Mouse (Mus musculus): ENCODE measurements at regions not wholly inside any gene's neighbourhood (a gene's known extent, or its start where the extent isn't known, plus 50 kb on each side); places are given as distances from the start of the nearest gene placed in this dataset.

- H3K36me3 ChIP-seq (ENCODE audit: control insufficient read depth, insufficient read depth, low read length), result no peaks in the 10 kb centered on the region
- H3K4me3 ChIP-seq (ENCODE audit: low read depth, low read length), result no peak overlapping the region
- no peaks in the 10 kb centered on the region for H3K9me3 ChIP-seq (replicated peaks; ENCODE audit: control insufficient read depth, low read length)
- no peak overlapping the region for H3K27ac ChIP-seq (ENCODE audit: low read depth, low read length)
- no peak overlapping the region for H3K4me2 ChIP-seq (ENCODE audit: low read length)
- H3K27me3 ChIP-seq (replicated peaks; ENCODE audit: control insufficient read depth, insufficient read depth, low read length), result no peaks in the 10 kb centered on the region
- ATAC-seq (no peak), DNase-seq (ENCODE audit: low spot score) (no peak)
- WGBS, result 87% methylated on average over 2 of the region's 2 CpGs
- H3K4me1 ChIP-seq (ENCODE audit: control insufficient read depth, insufficient read depth, low read length), result no peaks in the 10 kb centered on the region
- H3K9ac ChIP-seq (ENCODE audit: low read length), result no peak overlapping the region
Measured at GRCm38 (mm10) chr1:147703467-147703866, 1208.9 kb downstream of the Brinp3 start.

- H3K36me3 ChIP-seq (ENCODE audit: control insufficient read depth, insufficient read depth, low read length), result no peaks in the 10 kb centered on the region
- H3K9me3 ChIP-seq (replicated peaks; ENCODE audit: control insufficient read depth, low read length), result no peaks in the 10 kb centered on the region
- DNase-seq (ENCODE audit: low spot score), result no peak
- no peak overlapping the region for H3K4me3 ChIP-seq (ENCODE audit: low read depth, low read length)
- no peak overlapping the region for H3K4me2 ChIP-seq (ENCODE audit: low read length)
- no peak overlapping the region for H3K27ac ChIP-seq (ENCODE audit: low read depth, low read length)
- ATAC-seq, result no peak
- 91% methylated on average over 1 of the region's 1 CpGs for WGBS
- no peaks in the 10 kb centered on the region for H3K4me1 ChIP-seq (ENCODE audit: control insufficient read depth, insufficient read depth, low read length)
- H3K27me3 ChIP-seq (replicated peaks; ENCODE audit: control insufficient read depth, insufficient read depth, low read length), result no peaks in the 10 kb centered on the region
- no peak overlapping the region for H3K9ac ChIP-seq (ENCODE audit: low read length)
Measured at GRCm38 (mm10) chr1:147729930-147730329, 1235.4 kb downstream of the Brinp3 start.

GRCm38 (mm10) chr1:147766094-147766493 lies 1271.5 kb downstream of the Brinp3 start:
- H3K27ac ChIP-seq (ENCODE audit: low read depth, low read length), result no peak overlapping the region
- no peak overlapping the region for H3K9ac ChIP-seq (ENCODE audit: low read length)
- 66% methylated on average over 3 of the region's 3 CpGs for WGBS
- DNase-seq (ENCODE audit: low spot score) (peak; percentile 46), ATAC-seq (peak; percentile 54; the same call in 1 of the 2 replicates)
- H3K4me1 ChIP-seq (ENCODE audit: control insufficient read depth, insufficient read depth, low read length), result no peaks in the 10 kb centered on the region
- H3K4me3 ChIP-seq (ENCODE audit: low read depth, low read length), result no peak overlapping the region
- no peak overlapping the region for H3K4me2 ChIP-seq (ENCODE audit: low read length)
- H3K36me3 ChIP-seq (ENCODE audit: control insufficient read depth, insufficient read depth, low read length), result no peaks in the 10 kb centered on the region
- H3K27me3 ChIP-seq (replicated peaks; ENCODE audit: control insufficient read depth, insufficient read depth, low read length), result no peaks in the 10 kb centered on the region
- no peaks in the 10 kb centered on the region for H3K9me3 ChIP-seq (replicated peaks; ENCODE audit: control insufficient read depth, low read length)

- no peak for DNase-seq (ENCODE audit: low spot score)
- no peak for ATAC-seq
- H3K36me3 ChIP-seq (ENCODE audit: control insufficient read depth, insufficient read depth, low read length), result no peaks in the 10 kb centered on the region
- H3K4me2 ChIP-seq (ENCODE audit: low read length), result no peak overlapping the region
- H3K9me3 ChIP-seq (replicated peaks; ENCODE audit: control insufficient read depth, low read length), result no peaks in the 10 kb centered on the region
- 91% methylated on average over 1 of the region's 1 CpGs for WGBS
- no peak overlapping the region for H3K27ac ChIP-seq (ENCODE audit: low read depth, low read length)
- no peak overlapping the region for H3K4me3 ChIP-seq (ENCODE audit: low read depth, low read length)
- no peaks in the 10 kb centered on the region for H3K4me1 ChIP-seq (ENCODE audit: control insufficient read depth, insufficient read depth, low read length)
- H3K9ac ChIP-seq (ENCODE audit: low read length), result no peak overlapping the region
- no peaks in the 10 kb centered on the region for H3K27me3 ChIP-seq (replicated peaks; ENCODE audit: control insufficient read depth, insufficient read depth, low read length)
Measured at GRCm38 (mm10) chr1:147802759-147803158, 1308.2 kb downstream of the Brinp3 start.
